Comparison of ENCODE assay signal across 15 mouse cellular contexts in the genomic region with DNA sequence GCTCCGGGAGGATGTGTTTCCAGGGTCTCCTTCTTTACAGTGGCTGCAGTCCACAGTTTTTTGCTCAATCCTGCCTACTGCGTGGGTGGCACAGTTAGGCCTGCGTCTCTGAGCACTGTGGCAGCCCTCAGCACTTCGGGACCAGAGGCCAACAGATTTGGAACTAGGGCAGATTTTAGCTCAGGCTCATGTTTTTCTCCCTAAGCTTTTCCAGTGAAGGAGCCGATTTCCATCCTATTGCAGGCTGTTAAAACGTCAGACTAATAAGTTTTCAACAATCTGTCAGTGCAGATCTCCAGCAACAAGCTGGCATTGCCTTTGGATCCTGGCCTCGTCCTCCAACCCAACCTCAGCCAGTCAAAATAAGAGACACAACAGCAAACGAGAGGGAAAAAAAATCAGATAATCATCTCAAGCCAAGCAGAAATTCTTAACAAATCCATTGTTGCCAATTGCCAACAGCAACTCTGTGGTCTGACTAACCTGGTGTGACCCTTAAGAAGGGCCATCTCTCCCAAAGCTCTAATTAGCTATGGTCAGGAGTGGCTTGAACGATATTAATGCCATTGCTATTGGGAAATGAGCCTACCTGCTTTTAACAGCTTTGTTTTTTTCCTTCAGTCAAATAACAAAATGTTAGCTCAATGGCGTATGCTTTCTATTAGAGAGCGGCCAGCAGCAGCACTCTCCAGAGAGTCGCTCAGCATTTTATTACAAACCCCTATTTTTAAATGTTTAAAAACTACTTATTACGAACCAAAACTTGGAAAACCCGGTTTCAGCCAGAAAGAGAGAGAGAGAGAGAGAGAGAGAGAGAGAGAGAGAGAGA.
DNase-seq lines count a peak whose midpoint lies in the region; ATAC-seq lines count a peak whose summit lies in the region.
"Had no signal": no experiment of that assay in that cellular context is flagged by ENCODE, and none has a peak within 500 bp of the region (broad histone marks: within the 10 kb centered on the region; RNA-seq: fewer than 3 reads in every experiment).

No protein-coding gene starts in this region.

- peaks cover 4% of the 10 kb centered on the region; the same call in 1 of the 2 replicates for H3K27me3 ChIP-seq in limb, embryonic 15.5 days
- no peaks in the 10 kb centered on the region for H3K27me3 ChIP-seq in midbrain, embryonic 14.5 days (ENCODE audit: control insufficient read depth, insufficient read depth, low read length)
- H3K27me3 ChIP-seq: midbrain, embryonic 15.5 days; neural tube, embryonic 13.5 days had no signal

- H3K4me2 ChIP-seq in limb, embryonic 15.5 days, result no peak overlapping the region
- no peak overlapping the region for H3K4me2 ChIP-seq in midbrain, embryonic 14.5 days (ENCODE audit: low read length)
- H3K4me2 ChIP-seq: midbrain, embryonic 15.5 days; neural tube, embryonic 13.5 days had no signal

- peak; percentile 18 for DNase-seq in embryo, embryonic 11 days
- no peak for DNase-seq in embryo, embryonic 10 days (ENCODE audit: low spot score)
- peak; percentile 16 for DNase-seq in layer of hippocampus, adult 11-12 months (ENCODE audit: low spot score)
- DNase-seq in layer of hippocampus, postnatal 25 days (ENCODE audit: extremely low spot score in 1 of 2, low spot score in 1 of 2), result no peak
- peak; percentile 19 for DNase-seq in forelimb bud, embryonic 11.5 days (ENCODE audit: low read depth, low spot score)
- DNase-seq in midbrain, embryonic 14.5 days, result no peak
- DNase-seq in retina, embryonic 14.5 days (ENCODE audit: low spot score), result no peak
- DNase-seq: cerebellum, adult 9-10 months; lung, postnatal 36 days; right cerebral cortex, adult 18-20 months; thymus, postnatal 14 days had no signal

- H3K9ac ChIP-seq in limb, embryonic 15.5 days, result no peak overlapping the region
- no peak overlapping the region for H3K9ac ChIP-seq in midbrain, embryonic 14.5 days (replicated peaks; ENCODE audit: low read length)
- H3K9ac ChIP-seq: liver, embryonic 14.5 days; midbrain, embryonic 15.5 days; neural tube, embryonic 13.5 days had no signal

- no peaks in the 10 kb centered on the region for H3K9me3 ChIP-seq in limb, embryonic 15.5 days
- no peaks in the 10 kb centered on the region for H3K9me3 ChIP-seq in midbrain, embryonic 14.5 days (ENCODE audit: control insufficient read depth, low read length)
- H3K9me3 ChIP-seq: midbrain, embryonic 15.5 days; neural tube, embryonic 13.5 days had no signal

- H3K27ac ChIP-seq in limb, embryonic 15.5 days, result peak overlapping the region; percentile 73
- H3K27ac ChIP-seq in midbrain, embryonic 14.5 days (replicated peaks; ENCODE audit: low read depth, low read length), result no peak overlapping the region
- H3K27ac ChIP-seq: liver, embryonic 14.5 days; midbrain, embryonic 15.5 days; neural tube, embryonic 13.5 days had no signal

- no peaks in the 10 kb centered on the region for H3K36me3 ChIP-seq in limb, embryonic 15.5 days
- H3K36me3 ChIP-seq in midbrain, embryonic 14.5 days (ENCODE audit: control insufficient read depth, insufficient read depth, low read length), result no peaks in the 10 kb centered on the region
- H3K36me3 ChIP-seq: midbrain, embryonic 15.5 days; neural tube, embryonic 13.5 days had no signal

- 26% methylated on average over 14 of the region's 14 CpGs for WGBS in limb, embryonic 15.5 days
- 80% methylated on average over 14 of the region's 14 CpGs for WGBS in midbrain, embryonic 14.5 days

- no peak overlapping the region for H3K4me3 ChIP-seq in limb, embryonic 15.5 days
- no peak overlapping the region for H3K4me3 ChIP-seq in midbrain, embryonic 14.5 days (replicated peaks; ENCODE audit: low read depth, low read length)
- H3K4me3 ChIP-seq: midbrain, embryonic 15.5 days; neural tube, embryonic 13.5 days had no signal

- peaks cover 31% of the 10 kb centered on the region for H3K4me1 ChIP-seq in limb, embryonic 15.5 days
- no peaks in the 10 kb centered on the region for H3K4me1 ChIP-seq in midbrain, embryonic 14.5 days (ENCODE audit: control insufficient read depth, insufficient read depth, low read length)
- H3K4me1 ChIP-seq: midbrain, embryonic 15.5 days; neural tube, embryonic 13.5 days had no signal

- 0 out of 2 replicates have a peak, but pooled peaks have one; percentile 48 for ATAC-seq in limb, embryonic 15.5 days (ENCODE audit: insufficient number of reproducible peaks, low FRiP score, low TSS enrichment, low read depth)
- no peak for ATAC-seq in midbrain, embryonic 14.5 days (ENCODE audit: low FRiP score, low TSS enrichment)
- ATAC-seq: midbrain, embryonic 15.5 days had no signal

Comparison
In these comparisons a context has a peak if more than half of its experiments do, and no peak if none do; other contexts are left out.
1. DNase-seq: peak in embryo, embryonic 11 days (single experiment), layer of hippocampus, adult 11-12 months (single experiment) and forelimb bud, embryonic 11.5 days (single experiment); none in embryo, embryonic 10 days (single experiment), layer of hippocampus, postnatal 25 days (0 of 2), midbrain, embryonic 14.5 days (single experiment) and retina, embryonic 14.5 days (single experiment).